Comparison of ENCODE assay signal across 20 mouse cellular contexts in genomic region chr3:141794371-141794770, GRCm38 (mm10).
A peak's percentile ranks its signal among the peaks of the same experiment; 100 is the strongest.
DNase-seq lines count a peak whose midpoint lies in the region; ATAC-seq and TF ChIP-seq lines count a peak whose summit lies in the region.
"Had no signal": no experiment of that assay in that cellular context is flagged by ENCODE, and none has a peak within 500 bp of the region (broad histone marks: within the 10 kb centered on the region; RNA-seq: fewer than 3 reads in every experiment).

No protein-coding gene starts in this region.

- peak overlapping the region; percentile 35 for H3K27ac ChIP-seq in forebrain, embryonic 13.5 days
- no peak overlapping the region for H3K27ac ChIP-seq in forebrain, embryonic 10.5 days
- no peak overlapping the region for H3K27ac ChIP-seq in lung, embryonic 14.5 days (ENCODE audit: low read depth)
- H3K27ac ChIP-seq in forebrain, postnatal 0 days (ENCODE audit: low read depth, low read length): no peak overlapping the region
- H3K27ac ChIP-seq: limb, embryonic 10.5 days; liver, embryonic 13.5 days; stomach, postnatal 0 days had no signal

- no peaks in the 10 kb centered on the region for H3K9me3 ChIP-seq in forebrain, embryonic 13.5 days (replicated peaks)
- H3K9me3 ChIP-seq in forebrain, embryonic 10.5 days: no peaks in the 10 kb centered on the region
- H3K9me3 ChIP-seq in lung, embryonic 14.5 days (ENCODE audit: low read depth, low read length): no peaks in the 10 kb centered on the region
- no peaks in the 10 kb centered on the region for H3K9me3 ChIP-seq in forebrain, postnatal 0 days (ENCODE audit: low read length)
- H3K9me3 ChIP-seq: limb, embryonic 10.5 days; liver, embryonic 13.5 days had no signal

- no peak overlapping the region for H3K4me3 ChIP-seq in forebrain, embryonic 13.5 days
- no peak overlapping the region for H3K4me3 ChIP-seq in forebrain, embryonic 10.5 days
- H3K4me3 ChIP-seq in lung, embryonic 14.5 days (ENCODE audit: low read depth, low read length): no peak overlapping the region
- no peak overlapping the region for H3K4me3 ChIP-seq in lung, adult 2 months (replicated peaks; ENCODE audit: extremely low read depth, low read depth, low read length)
- no peak overlapping the region for H3K4me3 ChIP-seq in forebrain, postnatal 0 days (ENCODE audit: low read depth, low read length)
- H3K4me3 ChIP-seq: limb, embryonic 10.5 days; liver, embryonic 13.5 days had no signal

- peaks cover 7% of the 10 kb centered on the region; the same call in 1 of the 2 replicates for H3K4me1 ChIP-seq in forebrain, embryonic 13.5 days
- H3K4me1 ChIP-seq in forebrain, embryonic 10.5 days: no peaks in the 10 kb centered on the region
- no peaks in the 10 kb centered on the region for H3K4me1 ChIP-seq in lung, embryonic 14.5 days (ENCODE audit: insufficient read depth)
- no peaks in the 10 kb centered on the region for H3K4me1 ChIP-seq in lung, adult 2 months (ENCODE audit: control insufficient read depth, insufficient read depth, low read length)
- H3K4me1 ChIP-seq in forebrain, postnatal 0 days (ENCODE audit: insufficient read depth): no peaks in the 10 kb centered on the region
- H3K4me1 ChIP-seq: limb, embryonic 10.5 days; liver, embryonic 13.5 days had no signal

- no peak overlapping the region for H3K9ac ChIP-seq in forebrain, embryonic 13.5 days
- H3K9ac ChIP-seq in lung, embryonic 14.5 days: no peak overlapping the region
- no peak overlapping the region for H3K9ac ChIP-seq in forebrain, postnatal 0 days
- H3K9ac ChIP-seq: liver, embryonic 13.5 days had no signal

- no peaks in the 10 kb centered on the region for H3K27me3 ChIP-seq in forebrain, embryonic 13.5 days
- H3K27me3 ChIP-seq in forebrain, embryonic 10.5 days (ENCODE audit: poor library complexity, severe bottlenecking): no peaks in the 10 kb centered on the region
- no peaks in the 10 kb centered on the region for H3K27me3 ChIP-seq in lung, embryonic 14.5 days (ENCODE audit: insufficient read depth, low read length)
- no peaks in the 10 kb centered on the region for H3K27me3 ChIP-seq in forebrain, postnatal 0 days (ENCODE audit: insufficient read depth, low read length)
- H3K27me3 ChIP-seq: liver, embryonic 13.5 days had no signal

- no peak for TF ChIP-seq POLR2A in lung, adult 2 months (IDR thresholded peaks at IDR 0.05; ENCODE audit: borderline replicate concordance, extremely low read depth, low read depth, low read length)

- no peak for DNase-seq in forebrain, embryonic 10.5 days (ENCODE audit: extremely low spot score, low spot score)
- peak; percentile 18 for DNase-seq in lung, embryonic 14.5 days
- DNase-seq in lung, adult 2 months: no peak
- peak; percentile 59 for DNase-seq in Muller cell, postnatal 12 days (ENCODE audit: inconsistent ontology term)
- DNase-seq in forebrain, postnatal 0 days: no peak
- no peak for DNase-seq in liver
- no peak for DNase-seq in kidney, postnatal 25 days
- DNase-seq: adrenal gland, postnatal 14 days; cerebellum, adult 9-11 months; gastrocnemius, postnatal 14 days; kidney, adult 11 months; kidney, postnatal 14 days; liver, embryonic 13.5 days; lung, postnatal 14 days; right cerebral cortex, postnatal 25 days had no signal

- no peak for TF ChIP-seq CTCF in lung, embryonic 14.5 days (IDR thresholded peaks at IDR 0.05; ENCODE audit: low read depth)
- no peak for TF ChIP-seq CTCF in lung, adult 2 months (IDR thresholded peaks at IDR 0.05; ENCODE audit: insufficient read depth, low read length)
- TF ChIP-seq CTCF in forebrain, postnatal 0 days (IDR thresholded peaks at IDR 0.05; ENCODE audit: low read depth): no peak

- no peaks in the 10 kb centered on the region for H3K36me3 ChIP-seq in forebrain, embryonic 13.5 days (ENCODE audit: poor library complexity, severe bottlenecking)
- H3K36me3 ChIP-seq in forebrain, embryonic 10.5 days (replicated peaks): no peaks in the 10 kb centered on the region
- peaks cover 8% of the 10 kb centered on the region; the same call in 1 of the 2 replicates for H3K36me3 ChIP-seq in lung, embryonic 14.5 days (ENCODE audit: insufficient read depth)
- no peaks in the 10 kb centered on the region for H3K36me3 ChIP-seq in forebrain, postnatal 0 days (ENCODE audit: insufficient read depth)
- H3K36me3 ChIP-seq: liver, embryonic 13.5 days had no signal

- no peak overlapping the region for H3K4me2 ChIP-seq in forebrain, embryonic 13.5 days
- H3K4me2 ChIP-seq in lung, embryonic 14.5 days: no peak overlapping the region
- H3K4me2 ChIP-seq in forebrain, postnatal 0 days (ENCODE audit: low read depth): no peak overlapping the region
- H3K4me2 ChIP-seq: liver, embryonic 13.5 days; midbrain, embryonic 11.5 days had no signal

- WGBS in forebrain, embryonic 13.5 days: 66% methylated on average over 3 of the region's 3 CpGs
- 90% methylated on average over 3 of the region's 3 CpGs for WGBS in forebrain, embryonic 10.5 days
- WGBS in lung, embryonic 14.5 days: 60% methylated on average over 3 of the region's 3 CpGs
- 65% methylated on average over 3 of the region's 3 CpGs for WGBS in lung, adult 2 months
- 46% methylated on average over 3 of the region's 3 CpGs for WGBS in forebrain, postnatal 0 days

- peak; percentile 62; the same call in 1 of the 2 replicates for ATAC-seq in forebrain, embryonic 13.5 days
- no peak for ATAC-seq in lung, embryonic 14.5 days (ENCODE audit: insufficient read depth)
- peak; percentile 36; the same call in 1 of the 2 replicates for ATAC-seq in forebrain, postnatal 0 days
- ATAC-seq: hindbrain, embryonic 16.5 days had no signal

Comparison
In these comparisons a context has a peak if more than half of its experiments do, and no peak if none do; other contexts are left out.
1. DNase-seq: peak in lung, embryonic 14.5 days (single experiment) and Muller cell, postnatal 12 days (single experiment); none in forebrain, embryonic 10.5 days (single experiment), lung, adult 2 months (single experiment), forebrain, postnatal 0 days (single experiment), liver (single experiment) and kidney, postnatal 25 days (0 of 2).